Mouse (Mus musculus) heart, postnatal 14 days (tissue): ENCODE data around the gene Gnaq. TPM values are rescaled to one million over a fixed set of nuclear protein-coding genes. Genes with fewer than 3 reads are reported as not detected.

Experiments used
- DNase-seq, 2 experiments: peaks; one replicate each; pipeline ENCODE4 v3.0.0; 2021 to 2022
- intact Hi-C: fragments of 180-260 bp; cut with DNase I; formaldehyde crosslinking; loops from one replicate; pipeline ENCODE4 v1.15.1; 2025
- microRNA-seq, 2 experiments: library from miRNA; unstranded; fragments of <30 nt; microRNA quantifications; one replicate each; pipeline ENCODE4 v1.2.0; 2021 to 2022
- total RNA-seq, 2 experiments: library from RNA; stranded (reverse); gene quantifications; 2 replicates each; pipeline ENCODE4 v1.2.3; 2021

Gnaq gene
- total RNA-seq, 2 experiments from 2014 or later: 29.7 to 34.2 TPM

GRCm38 (mm10) chr19:16390192-16390795 lies 257.7 kb downstream of the Gnaq start:
- intact Hi-C loops: no loop called here
- DNase-seq: no peak

GRCm38 (mm10) chr19:16394381-16394780 lies 261.8 kb downstream of the Gnaq start:
- intact Hi-C loops: no loop called here
- no peak for DNase-seq

- DNase-seq: peak; percentile 31 to 53
- intact Hi-C loops: no loop called here
Measured at GRCm38 (mm10) chr19:16403101-16403500, 270.5 kb downstream of the Gnaq start.

- intact Hi-C loops: no loop called here
- no peak for DNase-seq
Measured at GRCm38 (mm10) chr19:16407727-16408126, 275.1 kb downstream of the Gnaq start.

- DNase-seq: no peak
- intact Hi-C loops: no loop called here
Measured at GRCm38 (mm10) chr19:16411302-16411701, 278.7 kb downstream of the Gnaq start.

GRCm38 (mm10) chr19:16418086-16418663 lies 285.5 kb downstream of the Gnaq start:
- no peak for DNase-seq
- intact Hi-C loops: no loop called here

- DNase-seq: no peak
- intact Hi-C loops: no loop called here
Measured at GRCm38 (mm10) chr19:16425596-16425995, 293.0 kb downstream of the Gnaq start.

GRCm38 (mm10) chr19:16431368-16431767 lies 298.7 kb downstream of the Gnaq start:
- intact Hi-C loops: no loop called here
- DNase-seq: no peak

- DNase-seq: peak in 1 of 2 experiments; percentile 7
- intact Hi-C loops: loop anchor here (2.0 to 5.0 kb wide), 2 partner anchors 92 to 164 kb away; no protein-coding TSS in a partner anchor
Measured at GRCm38 (mm10) chr19:16434879-16435278, 302.2 kb downstream of the Gnaq start.

- intact Hi-C loops: loop anchor here (2.0 to 5.0 kb wide), 2 partner anchors 92 to 163 kb away; no protein-coding TSS in a partner anchor
- DNase-seq: peak; percentile 59 to 78
Measured at GRCm38 (mm10) chr19:16435531-16436231, 303.1 kb downstream of the Gnaq start, which contains the start of gene Gna14. Gna14 (plus strand) TSS chr19:16435762.

- intact Hi-C loops: loop anchor here (5.0 kb wide), 1 partner anchor 91 kb away; no protein-coding TSS in a partner anchor
- DNase-seq: peak; percentile 15 to 22
Measured at GRCm38 (mm10) chr19:16436335-16437169, 303.9 kb downstream of the Gnaq start.

Small RNA genes lying within 50 kb of the gene (microRNA-seq; reads per million reads assigned to microRNA genes)
- 0 reads per million in 2 experiments for gene Mir496b

Other genes with a start within 250 kb of the Gnaq start
- 1 to 10 TPM; 4.8 to 6.3 TPM for gene Psat1, start 185.5 kb upstream of the Gnaq start, total RNA-seq
- 1 to 10 TPM; 3.2 to 3.7 TPM for gene Cep78, start 147.8 kb upstream of the Gnaq start, total RNA-seq